Mouse (Mus musculus) frontal cortex, adult (tissue): ENCODE measurements around the gene Cenpc1.

Source experiments
- ATAC-seq: cut with Nextera tagmentation; 2 replicates; pipeline ENCODE4 v1.9.2; 2017; ENCODE audit warnings: mild to moderate bottlenecking, moderate library complexity, mixed read lengths; ENCODE audit not compliant: low TSS enrichment

Cenpc1 gene

DNA sequence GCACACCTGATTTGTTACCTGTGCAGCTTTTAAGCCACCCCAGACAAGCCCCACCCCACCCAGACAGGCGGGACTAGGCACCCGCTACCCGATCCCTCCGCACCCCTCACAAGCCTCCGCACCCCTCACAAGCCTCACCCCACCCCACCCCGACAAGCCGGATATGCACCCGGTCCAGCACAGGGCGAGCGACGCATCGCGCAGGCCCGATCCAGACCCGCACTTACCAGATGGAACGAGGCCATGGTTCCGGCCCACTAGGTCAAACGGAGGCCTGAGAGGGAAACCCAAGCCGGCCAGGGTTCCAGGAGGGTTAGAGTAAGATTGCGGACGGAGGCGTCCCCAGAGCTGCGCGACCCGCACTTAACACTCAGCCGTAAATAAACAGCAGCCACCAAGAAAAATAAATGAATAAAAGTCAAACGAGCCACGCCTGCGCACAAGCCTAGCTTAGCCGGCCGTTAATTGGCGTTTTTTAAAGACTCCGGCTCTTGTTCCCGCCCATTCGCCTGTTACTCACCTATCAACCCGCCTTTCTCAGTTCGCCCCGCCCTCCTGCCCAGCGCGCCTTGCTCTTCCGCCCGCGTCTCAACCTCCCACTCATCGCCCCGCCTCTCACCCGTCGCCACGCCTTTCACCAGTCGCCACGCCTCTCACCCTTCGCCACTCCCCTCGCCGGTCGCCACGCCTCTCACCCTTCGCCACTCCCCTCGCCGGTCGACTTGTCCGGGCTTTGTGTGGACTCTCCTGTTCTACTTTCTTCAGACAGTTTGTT is at the start of gene Cenpc1:
Cenpc1 (minus strand) TSS at position 483 of the 775 bp plus-strand sequence.
- peak; percentile 92 for ATAC-seq

DNA sequence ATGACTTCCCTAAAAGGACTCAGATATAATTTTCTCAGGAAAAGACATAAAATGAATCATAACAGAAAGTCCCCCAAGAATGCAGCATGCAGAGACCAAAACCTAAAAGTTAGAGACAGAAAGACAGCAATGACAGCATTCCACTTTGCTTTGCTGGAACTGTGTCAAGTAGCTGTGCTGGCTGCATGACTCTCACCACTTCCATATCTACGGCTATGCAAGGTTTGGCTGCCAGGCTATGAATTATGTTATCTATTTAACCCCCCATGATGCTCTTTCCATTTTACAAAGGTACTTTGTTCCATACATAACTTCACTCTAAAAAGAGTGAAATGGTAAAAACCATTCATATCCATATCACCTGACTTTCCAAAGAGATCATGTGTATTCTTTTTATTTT is 48.6 kb upstream of the Cenpc1 start:
- ATAC-seq = no peak

DNA sequence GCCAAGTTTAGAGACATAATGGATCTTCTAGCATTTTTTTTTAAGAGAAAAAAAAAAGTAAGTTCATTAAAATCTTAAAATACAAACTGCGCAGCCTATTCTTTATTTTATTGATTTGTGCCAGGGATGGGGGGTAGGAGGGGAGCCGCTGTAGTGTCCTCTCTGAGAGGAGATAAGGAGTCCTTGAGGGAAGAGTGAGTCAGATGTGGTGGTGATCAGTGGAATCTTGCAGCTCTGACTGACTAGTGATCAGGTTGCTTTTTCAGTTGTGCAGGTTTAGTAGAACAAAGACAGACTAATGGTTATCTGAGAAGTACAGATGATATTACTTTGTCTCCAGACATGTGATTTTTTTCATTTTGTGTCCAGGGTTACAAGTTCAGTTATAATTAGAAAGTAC is 47.7 kb upstream of the Cenpc1 start:
- no peak for ATAC-seq

DNA sequence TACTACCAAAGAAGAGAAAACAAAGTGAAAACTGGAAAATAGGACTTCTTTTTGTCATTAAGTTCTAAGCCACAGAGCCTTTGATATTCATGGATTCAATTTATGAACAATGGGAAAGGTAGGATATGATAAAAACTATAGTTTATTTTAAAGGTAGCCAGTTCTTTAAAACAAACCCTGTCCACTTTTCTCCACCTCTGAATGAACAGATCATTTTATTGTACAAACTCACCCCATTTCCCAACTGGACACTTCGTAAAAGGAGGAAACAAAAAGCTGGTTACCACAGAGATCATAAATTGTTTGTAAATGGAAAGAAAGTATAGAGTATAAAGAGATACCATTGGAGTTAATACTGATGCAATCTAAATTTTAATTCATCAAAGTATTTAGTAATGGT is 45.7 kb upstream of the Cenpc1 start:
- no peak for ATAC-seq

DNA sequence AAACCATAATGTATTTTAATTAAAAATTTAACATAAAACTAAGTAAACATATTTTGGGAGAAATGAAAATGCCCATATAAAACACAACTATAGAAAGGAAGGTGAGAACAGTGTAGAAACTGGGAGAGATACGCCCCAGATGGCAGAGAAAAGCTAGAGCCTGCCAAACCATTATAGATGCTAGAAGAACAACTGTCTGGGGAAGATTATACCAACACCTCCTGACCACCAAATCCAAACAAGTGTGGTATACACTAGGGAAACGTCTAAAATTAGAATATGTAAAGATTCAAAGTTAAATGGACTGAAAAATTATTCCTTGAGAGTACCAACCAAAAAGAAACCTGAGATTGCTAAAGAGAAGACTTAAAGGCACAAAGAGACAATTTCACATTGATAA is 41.2 kb upstream of the Cenpc1 start:
- peak; percentile 95 for ATAC-seq

DNA sequence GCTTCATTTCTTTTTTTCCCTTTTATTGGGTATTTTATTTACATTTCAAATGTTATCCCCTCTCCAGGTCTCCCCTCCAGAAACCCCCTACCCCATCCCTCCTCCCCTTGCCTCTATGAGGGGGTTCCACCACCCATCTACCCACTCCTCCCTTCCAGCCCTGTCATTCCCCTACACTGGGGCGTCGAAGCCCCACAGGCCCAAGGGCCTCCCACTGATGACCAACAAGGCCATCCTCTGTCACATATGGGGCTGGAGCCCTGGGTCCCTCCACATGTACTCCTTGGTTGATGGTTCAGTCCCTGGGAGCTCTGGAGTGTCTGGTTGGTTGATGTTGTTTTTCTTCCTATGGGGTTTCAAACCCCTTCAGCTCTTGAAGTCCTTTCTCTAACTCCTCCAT is 36.8 kb upstream of the Cenpc1 start:
- ATAC-seq = no peak

DNA sequence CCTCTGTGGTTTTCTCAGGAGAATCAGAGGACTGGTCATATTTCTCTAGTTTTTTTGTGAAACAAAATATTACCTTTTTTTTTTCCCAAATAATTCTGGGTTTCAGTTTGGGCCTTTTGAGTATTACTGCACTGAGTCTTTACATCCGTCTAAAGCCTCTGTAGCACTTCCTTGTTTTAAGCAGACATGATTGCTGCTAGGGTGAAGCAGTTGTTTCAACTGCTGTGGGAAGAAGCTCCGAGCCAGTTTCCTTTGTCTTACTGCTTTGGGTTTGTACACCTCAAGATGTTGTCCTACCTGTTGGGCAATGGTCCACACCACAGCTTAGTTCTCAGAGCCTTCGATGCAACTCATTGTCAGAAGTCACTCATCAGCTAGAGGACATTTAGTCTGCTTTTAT is 35.2 kb upstream of the Cenpc1 start:
- no peak for ATAC-seq

DNA sequence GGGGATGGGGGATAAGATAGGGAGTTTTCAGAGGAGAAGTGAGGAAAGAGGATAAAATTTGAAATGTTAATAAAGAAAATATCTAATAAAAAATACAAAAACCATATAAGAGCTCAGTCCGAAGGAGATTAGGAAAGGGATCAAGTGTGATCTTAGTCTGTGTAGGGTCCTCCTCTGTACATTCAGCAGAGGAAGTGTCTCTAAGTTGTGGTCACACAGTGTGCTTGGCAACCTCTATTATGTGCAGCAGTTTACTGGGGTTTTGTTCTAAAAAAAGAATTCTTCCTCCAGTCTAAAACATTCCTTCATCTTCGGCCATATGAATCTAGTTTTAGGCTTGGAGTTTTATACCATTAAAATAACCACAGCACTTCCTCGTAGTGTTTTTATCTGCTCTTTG is 33.6 kb upstream of the Cenpc1 start:
- ATAC-seq = peak; percentile 23; the same call in 1 of the 2 replicates

DNA sequence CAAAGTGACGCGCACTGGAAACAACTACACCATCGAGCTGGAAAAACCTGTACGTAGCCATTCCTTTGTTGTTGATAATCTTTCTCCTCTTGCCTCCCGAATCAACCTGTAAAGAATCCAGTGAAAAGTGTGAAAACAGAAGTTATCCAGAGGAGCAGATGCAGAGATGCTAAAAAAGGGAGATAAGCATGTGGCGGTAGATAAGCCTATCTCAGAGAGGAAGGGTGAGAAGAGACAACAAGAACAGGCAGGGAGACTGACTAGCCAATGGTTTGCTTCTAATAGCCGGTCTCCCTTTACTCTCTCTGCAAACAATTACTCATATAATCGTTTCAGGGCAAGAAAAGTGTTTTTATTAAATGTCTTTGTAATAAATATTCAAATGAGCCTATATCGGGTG is 29.4 kb upstream of the Cenpc1 start:
- no peak for ATAC-seq

DNA sequence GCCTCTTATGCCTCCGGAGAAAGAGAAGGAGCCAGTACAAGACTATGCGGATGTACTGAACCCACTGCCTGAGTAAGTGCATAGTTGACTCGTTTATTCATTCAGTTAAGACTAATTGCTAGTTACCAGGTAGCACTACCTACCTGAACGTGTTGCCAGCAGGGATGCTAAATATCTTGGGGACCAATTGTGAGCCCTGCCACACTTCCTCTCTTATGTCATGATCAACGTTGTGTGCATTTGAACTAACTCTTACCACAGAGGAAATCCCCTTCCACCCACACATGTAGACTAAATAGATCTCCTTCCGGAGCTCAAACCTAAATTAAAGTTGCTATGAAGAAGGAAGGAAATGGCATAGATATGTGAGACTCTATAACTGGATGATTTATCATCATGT is 21.4 kb upstream of the Cenpc1 start:
- ATAC-seq = no peak

DNA sequence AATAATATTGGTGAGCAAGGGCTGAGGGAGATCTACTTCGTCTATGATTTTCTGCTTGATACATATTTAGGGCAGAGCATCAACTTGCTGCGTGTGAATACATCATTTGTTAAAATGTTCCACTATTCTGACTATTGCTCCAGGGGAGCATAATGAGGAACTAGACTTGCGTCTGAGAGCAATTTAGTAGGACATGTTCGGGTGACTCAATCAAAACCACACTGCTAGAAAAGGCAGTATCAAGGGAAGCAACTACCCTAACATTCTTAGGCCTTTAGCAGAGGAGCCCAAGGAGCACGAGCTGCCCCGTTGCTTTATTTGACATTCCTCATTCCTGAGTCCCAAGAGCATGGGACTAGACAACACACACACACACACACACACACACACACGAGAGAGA is 19.6 kb upstream of the Cenpc1 start:
- ATAC-seq = no peak

DNA sequence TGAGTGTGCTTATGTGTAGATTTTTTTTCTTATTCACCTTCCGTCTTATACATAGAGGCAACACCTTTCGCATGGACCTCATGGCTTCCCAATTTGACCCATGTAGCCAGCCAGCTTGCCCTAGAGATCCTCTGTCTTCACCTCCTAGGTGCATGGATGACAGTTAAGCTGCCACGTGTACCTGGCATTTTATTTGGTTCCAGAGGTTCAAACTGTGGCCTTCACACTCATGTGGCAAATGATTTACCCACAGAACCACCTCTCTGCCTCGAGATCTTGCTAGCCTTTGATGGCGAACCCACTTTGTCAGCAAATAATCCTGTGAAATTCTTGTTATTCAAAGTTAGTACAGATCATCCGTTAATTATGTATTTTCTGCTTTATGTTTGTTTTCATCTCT is 18.6 kb upstream of the Cenpc1 start:
- ATAC-seq = no peak

DNA sequence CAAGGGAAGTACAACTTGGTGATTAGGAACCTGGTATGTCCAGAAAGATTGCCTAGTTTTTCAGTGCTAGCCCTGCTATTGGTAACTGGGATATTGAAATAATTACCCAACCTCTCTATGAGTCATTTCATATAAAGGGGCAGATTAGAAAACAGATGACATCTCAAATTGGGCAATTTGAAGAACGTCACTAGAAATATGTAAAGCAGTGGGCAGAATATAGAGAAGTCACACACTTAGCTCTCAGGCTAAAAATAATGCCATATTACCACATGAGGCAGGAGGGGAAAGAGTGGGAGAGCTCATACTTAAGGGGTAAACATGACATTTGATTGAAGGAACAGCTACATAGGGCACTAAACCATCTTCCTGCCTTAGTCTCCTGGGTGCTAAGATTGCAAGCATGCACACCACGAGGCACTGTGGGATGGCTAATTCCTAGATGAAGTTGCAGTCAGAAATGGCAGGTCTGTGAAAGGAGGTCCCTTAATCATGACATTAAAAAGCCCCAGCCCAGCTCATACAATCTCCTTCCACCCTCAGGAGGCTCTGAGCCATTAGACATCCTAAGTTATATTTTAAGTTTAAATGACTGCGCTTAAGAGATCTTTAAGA is 13.4 kb upstream of the Cenpc1 start:
- no peak for ATAC-seq

DNA sequence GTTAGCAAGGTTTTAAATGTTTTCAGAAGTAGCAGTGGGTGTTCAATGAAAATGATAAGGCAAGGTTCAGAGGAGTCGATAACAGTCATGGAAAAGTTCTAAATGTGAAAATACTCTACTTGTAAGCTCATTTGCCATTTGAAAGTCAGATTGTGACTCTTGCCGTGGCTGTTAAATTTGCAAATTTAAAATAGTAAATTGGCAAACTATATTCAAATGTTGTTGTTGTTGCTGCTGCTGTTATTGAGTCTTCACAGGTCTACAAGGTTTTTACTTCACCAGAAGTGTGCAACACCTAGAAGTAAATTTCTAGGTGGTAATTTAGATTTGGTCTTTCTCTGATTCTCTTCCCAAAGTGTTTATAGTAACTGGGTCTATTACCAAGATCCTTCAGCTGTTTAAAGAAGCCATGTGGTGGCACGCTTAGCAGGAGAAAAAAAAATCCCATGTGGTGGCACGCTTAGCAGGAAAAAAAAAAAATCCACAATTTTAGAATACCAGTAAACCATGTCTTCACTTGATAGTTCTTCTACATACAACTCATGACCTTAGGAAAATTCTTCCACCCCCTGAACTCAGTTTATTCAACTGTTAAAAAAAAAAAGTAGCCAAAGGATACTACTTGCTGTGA is 7.5 kb upstream of the Cenpc1 start:
- no peak for ATAC-seq

DNA sequence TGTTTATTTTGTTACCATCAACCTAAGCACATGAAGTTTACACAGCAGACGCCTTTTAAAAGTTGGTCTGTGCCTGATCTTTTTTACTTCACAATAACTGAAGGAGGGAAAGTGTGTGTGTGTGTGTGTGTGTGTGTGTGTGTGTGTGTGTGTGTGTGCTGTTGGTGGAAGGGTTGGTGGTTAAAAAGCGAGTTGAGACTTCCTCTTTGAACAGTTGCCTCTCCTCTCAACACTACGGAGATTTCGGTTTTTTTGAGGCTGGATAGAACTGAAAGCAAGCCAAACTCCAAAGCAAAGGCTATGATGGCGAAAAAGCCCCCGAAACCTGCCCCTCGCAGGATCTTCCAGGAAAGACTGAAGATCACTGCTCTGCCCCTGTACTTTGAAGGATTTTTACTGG is 6.2 kb upstream of the Cenpc1 start, which contains the start of gene Stap1:
Stap1 (plus strand) TSS at position 209 of the 400 bp plus-strand sequence.
- no peak for ATAC-seq

DNA sequence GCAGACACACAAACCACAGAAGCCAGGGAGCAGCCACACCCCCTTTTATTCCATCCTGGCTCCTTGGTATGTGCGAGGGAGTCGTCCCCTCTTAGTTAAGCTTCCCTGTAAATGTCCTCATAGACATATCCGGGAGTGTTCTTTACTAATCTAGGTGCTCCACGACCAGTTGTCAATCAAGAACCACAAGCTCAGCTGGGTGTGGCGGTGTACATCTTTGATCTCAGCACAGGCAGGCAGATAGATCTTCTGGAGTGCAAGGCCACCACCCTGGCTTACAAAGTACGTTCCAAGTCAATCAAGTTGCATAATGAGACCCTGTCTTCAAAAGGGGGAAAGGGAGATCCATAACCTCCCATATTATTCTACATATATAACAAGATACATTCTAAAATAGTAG is 3.7 kb upstream of the Cenpc1 start:
- no peak for ATAC-seq

DNA sequence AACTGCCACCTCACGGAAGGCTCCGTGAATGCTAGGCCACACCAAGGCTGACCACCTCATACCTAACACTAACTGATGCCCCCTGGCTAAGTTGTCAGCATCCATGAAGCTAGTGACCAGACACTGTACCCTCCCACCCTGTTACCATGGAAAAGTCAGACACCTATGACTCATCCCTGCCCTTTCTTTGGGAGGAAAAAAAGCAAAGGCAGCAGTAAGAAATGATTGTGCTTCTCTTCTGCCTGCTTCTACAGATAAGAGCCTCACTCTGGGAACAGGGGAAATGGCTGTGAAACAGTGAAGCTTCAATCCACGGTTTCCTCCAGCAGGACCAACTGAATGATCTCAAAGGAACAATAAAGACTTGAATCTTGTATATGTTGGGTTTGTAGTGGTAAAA is 3.1 kb upstream of the Cenpc1 start:
- ATAC-seq = no peak

DNA sequence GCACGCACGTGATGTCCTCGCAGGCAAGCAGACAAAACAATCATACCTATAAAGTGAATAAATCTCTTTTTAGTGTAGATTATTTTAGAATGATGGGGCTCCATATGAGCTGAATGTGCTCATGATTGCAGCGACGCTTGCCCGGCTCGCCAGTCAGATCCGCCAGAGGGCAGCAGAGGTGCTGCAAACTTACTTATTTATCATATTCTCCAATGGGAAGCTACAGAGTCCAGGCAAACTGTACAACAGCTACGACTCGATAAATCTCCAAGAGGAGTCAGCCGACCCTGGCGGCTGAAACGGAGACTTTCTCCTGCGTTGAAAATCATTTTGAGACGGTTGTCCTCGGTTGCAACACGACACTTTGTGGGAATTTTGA is 1.2 kb upstream of the Cenpc1 start:
- peak; percentile 77 for ATAC-seq

DNA sequence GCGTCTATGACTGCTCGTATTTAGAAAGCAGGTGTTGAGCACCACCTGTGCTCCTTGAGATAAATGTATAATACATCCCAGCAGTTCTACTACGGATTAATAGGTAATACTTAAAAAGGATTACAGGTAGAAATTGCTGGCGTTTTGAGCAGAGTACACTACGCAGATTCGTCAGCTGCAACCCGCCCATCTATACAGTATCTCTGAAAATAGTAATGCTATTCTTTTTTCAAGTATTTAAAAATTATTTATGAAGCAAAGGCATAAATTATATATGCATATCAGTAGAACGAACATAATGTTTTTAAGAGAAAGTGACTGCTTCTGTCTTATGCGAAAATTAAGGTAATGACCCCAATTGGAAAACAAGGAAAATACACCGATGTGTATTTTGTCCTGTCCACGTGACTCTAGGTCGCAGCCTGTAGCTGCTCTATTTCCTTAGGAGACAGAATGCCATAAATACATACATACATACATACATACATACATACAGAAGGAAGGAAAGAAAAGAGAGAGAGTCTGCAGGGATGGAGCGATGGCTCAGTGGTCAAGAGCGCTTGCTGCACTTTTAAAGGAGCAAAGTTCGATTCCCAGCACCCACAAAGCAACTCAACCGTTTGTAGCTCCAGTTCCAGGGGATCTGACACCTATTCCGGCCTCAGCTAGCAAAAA is 630 bp upstream of the Cenpc1 start:
- peak; percentile 27 for ATAC-seq

DNA sequence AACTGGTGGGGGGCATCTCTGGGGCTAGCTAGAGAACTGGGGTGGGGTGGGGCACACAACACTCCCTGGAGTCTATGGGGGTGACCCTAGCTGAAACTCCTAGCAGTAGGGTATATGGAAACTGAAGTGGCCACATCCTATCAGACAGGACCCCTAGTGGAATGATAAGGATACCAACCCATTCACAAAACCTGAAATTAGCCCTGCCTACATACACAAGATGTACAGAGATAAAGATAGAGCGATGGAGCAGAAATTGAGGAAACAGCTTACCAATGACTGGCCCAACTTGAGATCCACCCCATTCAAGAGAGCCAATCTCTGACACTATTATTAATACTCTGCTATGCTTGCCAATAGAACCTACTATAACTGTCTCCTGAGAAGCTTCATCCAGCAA is 1.9 kb downstream of the Cenpc1 start:
- ATAC-seq = no peak

DNA sequence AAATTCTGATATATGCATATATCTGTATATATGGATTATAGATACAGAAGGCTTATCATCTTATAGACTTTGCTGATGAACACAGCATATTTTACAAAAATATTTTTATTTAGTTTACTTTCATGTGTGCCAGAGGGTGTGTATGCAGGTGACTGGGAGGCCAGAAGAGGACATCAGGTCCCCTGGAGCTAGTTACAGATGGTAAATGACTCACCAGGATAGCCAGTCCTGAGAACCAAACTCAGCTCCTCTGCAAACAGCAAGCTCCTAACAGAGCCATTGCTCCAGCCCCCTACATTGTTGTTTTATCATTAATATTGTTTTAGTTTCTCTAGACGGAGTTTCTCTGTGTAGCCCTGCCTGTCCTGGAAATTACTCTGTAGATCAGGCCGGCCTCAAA is 35.6 kb downstream of the Cenpc1 start:
- no peak for ATAC-seq
